Mouse (Mus musculus) G1E (cell line): ENCODE measurements around the gene Ggcx.

Experiments used
- CTCF ChIP-seq: IDR thresholded peaks from 2 replicates; pipeline ENCODE4 v1.5.1; 2012; ENCODE audit warnings: low read depth, low read length, inconsistent platforms, mixed read lengths
- GATA1 ChIP-seq: IDR thresholded peaks from 2 replicates; pipeline ENCODE4 v1.6.1; 2012; ENCODE audit warnings: borderline replicate concordance, low read length, inconsistent platforms, mixed read lengths
- GATA2 ChIP-seq: IDR thresholded peaks from 2 replicates; pipeline ENCODE4 v1.6.1; 2012; ENCODE audit warnings: low read depth, low read length, inconsistent platforms, borderline replicate concordance
- POLR2AphosphoS5 ChIP-seq: IDR thresholded peaks from 2 replicates; pipeline ENCODE4 v1.6.1; 2012; ENCODE audit warnings: low read depth, low read length, inconsistent platforms; ENCODE audit not compliant: insufficient replicate concordance
- TAL1 ChIP-seq: conservative IDR thresholded peaks from 2 replicates; pipeline ENCODE4 v1.6.1; 2012; ENCODE audit warnings: low read depth, low read length, inconsistent platforms, mixed read lengths

- TF ChIP-seq CTCF (no peak), GATA1 (no peak), POLR2AphosphoS5 (no peak), TAL1 (no peak), GATA2 (no peak)
Measured at GRCm38 (mm10) chr6:72379377-72380130, 34.6 kb upstream of the Ggcx start.
